Mouse (Mus musculus) neural tube, embryonic 13.5 days (tissue): ENCODE data around the gene Muc5ac. TPM values are rescaled to one million over a fixed set of nuclear protein-coding genes. Genes with fewer than 3 reads are reported as not detected.

Source experiments
- ATAC-seq: fragments of 200-750 bp; cut with Nextera tagmentation; 2 replicates; pipeline ENCODE4 v1.8.0; 2017; ENCODE audit warnings: low read depth, mild to moderate bottlenecking, moderate TSS enrichment, moderate library complexity
- H3K27ac ChIP-seq: fragments of 300-500 bp; sonication (generic); replicated peaks from 2 replicates; pipeline ENCODE4 v1.5.1; 2015; ENCODE audit warnings: moderate library complexity, mild to moderate bottlenecking, inconsistent platforms
- H3K27me3 ChIP-seq: fragments of 300-500 bp; sonication (generic); 2 replicates; pipeline ENCODE4 v1.6.1; 2015; ENCODE audit warnings: mild to moderate bottlenecking, inconsistent platforms
- H3K36me3 ChIP-seq: fragments of 300-500 bp; sonication (generic); 2 replicates; pipeline ENCODE4 v1.6.1; 2015; ENCODE audit warnings: mild to moderate bottlenecking, inconsistent platforms
- H3K4me1 ChIP-seq: fragments of 300-500 bp; sonication (generic); replicated peaks from 2 replicates; pipeline ENCODE4 v1.6.1; 2015; ENCODE audit warnings: inconsistent platforms
- H3K4me2 ChIP-seq: fragments of 300-500 bp; sonication (generic); 2 replicates; pipeline ENCODE4 v1.6.1; 2015; ENCODE audit warnings: inconsistent platforms, mild to moderate bottlenecking, moderate library complexity
- H3K4me3 ChIP-seq: fragments of 300-500 bp; sonication (generic); 2 replicates; pipeline ENCODE4 v1.5.1; 2015; ENCODE audit warnings: mild to moderate bottlenecking, inconsistent platforms
- H3K9ac ChIP-seq: fragments of 300-500 bp; sonication (generic); 2 replicates; pipeline ENCODE4 v1.6.1; 2015; ENCODE audit warnings: moderate library complexity, mild to moderate bottlenecking, inconsistent platforms
- H3K9me3 ChIP-seq: fragments of 300-500 bp; sonication (generic); 2 replicates; pipeline ENCODE4 v1.6.1; 2016; ENCODE audit warnings: inconsistent platforms
- WGBS: fragments of 180-500 bp; shearing (Covaris S2); methylation state at CpG from one replicate; pipeline ENCODE4 v1.1.7; 2015; 5-methylcytosine and 5-hydroxymethylcytosine counted together
- polyA plus RNA-seq: library from polyadenylated mRNA; unstranded; fragments of >200 nt; fragmentation: Nextera tagmentation; extraction: Ambion mirVana; gene quantifications from 2 replicates; pipeline ENCODE4 v1.2.1, GENCODE M21; 2015

The Muc5ac gene
- not detected in 2 replicates for polyA plus RNA-seq

DNA sequence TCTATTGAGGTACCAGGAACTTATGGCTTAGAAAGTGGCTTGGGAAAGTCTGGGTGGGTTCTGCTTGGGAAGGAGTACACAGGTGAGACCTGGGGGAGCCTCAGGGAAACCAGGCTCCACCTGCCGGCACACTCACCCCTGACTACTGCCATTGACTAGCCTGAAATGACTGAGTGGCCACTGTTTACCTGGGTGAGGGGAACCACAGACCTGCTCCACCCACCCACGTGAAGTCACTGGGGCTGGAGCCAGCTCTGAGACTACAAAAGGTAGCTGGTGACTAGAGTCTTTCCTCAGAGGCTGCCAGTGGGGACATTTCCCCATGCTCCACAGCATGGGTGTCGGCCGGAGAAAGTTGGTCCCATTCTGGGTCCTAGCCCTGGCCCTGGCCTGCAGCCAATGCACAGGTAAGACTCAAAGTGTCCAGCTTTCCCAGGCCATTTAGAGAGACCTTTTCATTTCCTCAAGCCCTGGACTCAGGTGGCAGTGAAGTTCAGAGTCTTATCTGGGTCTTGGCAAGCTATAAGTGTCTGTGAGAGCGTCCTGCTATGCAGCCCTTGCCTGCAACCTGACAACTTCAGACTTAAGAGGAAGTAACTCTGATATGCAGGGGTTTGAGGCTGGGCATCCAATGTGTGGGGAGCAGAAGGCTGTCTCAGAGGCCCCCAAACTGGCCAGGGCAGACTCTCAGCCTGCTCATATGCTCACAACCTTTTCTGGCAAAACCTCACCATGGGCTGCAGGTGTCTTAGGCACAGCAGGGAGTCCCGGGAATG, at the start of gene Muc5ac:
Gene Muc5ac (plus strand): TSS at position 296 of the 776 bp plus-strand sequence.
- 88% methylated on average over 6 of the region's 6 CpGs for WGBS
- Histone ChIP-seq H3K4me3 (no peak within 1 kb of the TSS), H3K27me3 (no peaks in the 10 kb centered on the region), H3K4me1 (no peaks in the 10 kb centered on the region), H3K27ac (no peak within 1 kb of the TSS), H3K4me2 (no peak within 1 kb of the TSS), H3K36me3 (no peaks in the 10 kb centered on the region), H3K9ac (no peak within 1 kb of the TSS), H3K9me3 (no peaks in the 10 kb centered on the region)
- no peak for ATAC-seq

DNA sequence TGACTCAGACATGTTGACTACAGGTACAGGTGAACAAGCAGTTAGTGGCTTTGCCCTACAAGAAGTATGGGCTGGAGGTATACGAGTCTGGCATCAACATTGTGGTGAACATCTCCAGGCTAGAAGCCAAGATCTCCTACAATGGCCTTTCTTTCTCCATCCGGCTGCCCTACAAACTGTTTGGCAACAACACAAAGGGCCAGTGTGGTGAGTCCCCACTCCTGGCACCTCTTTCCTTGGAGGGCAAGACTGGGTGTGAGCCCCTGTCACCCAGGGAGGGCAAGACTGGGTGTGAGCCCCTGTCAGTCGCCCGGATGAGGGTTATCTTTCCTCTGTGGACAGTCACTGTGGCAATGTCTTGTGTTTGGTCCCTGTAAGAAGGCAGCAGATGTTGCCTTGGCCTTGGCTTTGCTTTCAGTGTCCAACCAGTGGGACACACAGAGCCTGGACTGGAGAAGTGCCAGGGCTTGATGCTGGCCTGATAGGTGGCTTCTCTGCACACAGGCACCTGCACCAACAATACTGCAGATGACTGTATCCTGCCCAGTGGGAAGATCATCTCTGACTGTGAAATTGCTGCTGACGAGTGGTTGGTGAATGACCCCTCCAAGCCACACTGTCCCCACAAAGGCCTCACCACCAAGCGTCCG, 41.2 kb upstream of the Muc5ac start:
- H3K4me3 ChIP-seq = no peak overlapping the region
- no peak for ATAC-seq
- H3K4me2 ChIP-seq = no peak overlapping the region
- H3K9ac ChIP-seq = no peak overlapping the region
- no peak overlapping the region for H3K27ac ChIP-seq
- no peaks in the 10 kb centered on the region for H3K36me3 ChIP-seq
- 87% methylated on average over 7 of the region's 7 CpGs for WGBS
- no peaks in the 10 kb centered on the region for H3K27me3 ChIP-seq
- no peaks in the 10 kb centered on the region for H3K9me3 ChIP-seq
- no peaks in the 10 kb centered on the region for H3K4me1 ChIP-seq

DNA sequence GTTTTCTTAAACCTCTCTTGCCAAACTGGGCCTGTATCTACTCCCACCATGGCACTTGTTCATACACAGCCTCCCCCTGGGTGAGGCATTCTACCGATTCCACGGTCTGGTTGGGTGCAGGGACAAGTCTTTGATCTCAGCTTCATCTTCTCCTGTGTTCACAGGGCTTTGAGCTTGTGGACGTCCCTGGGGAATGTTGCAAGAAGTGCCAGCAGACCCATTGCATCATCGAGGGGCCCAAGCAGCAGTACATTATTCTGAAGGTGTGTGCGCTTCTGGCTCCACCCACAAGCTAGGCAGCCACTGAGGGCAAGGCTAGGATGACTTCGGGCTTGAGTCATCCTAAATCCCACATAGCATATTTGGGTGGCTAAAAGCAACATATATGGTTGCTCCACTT, 36.3 kb upstream of the Muc5ac start:
- Histone ChIP-seq H3K9ac (no peak overlapping the region), H3K4me1 (no peaks in the 10 kb centered on the region), H3K9me3 (no peaks in the 10 kb centered on the region), H3K4me3 (no peak overlapping the region), H3K36me3 (no peaks in the 10 kb centered on the region), H3K4me2 (no peak overlapping the region), H3K27me3 (no peaks in the 10 kb centered on the region), H3K27ac (no peak overlapping the region)
- no peak for ATAC-seq
- 85% methylated on average over 6 of the region's 6 CpGs for WGBS

- no peaks in the 10 kb centered on the region for H3K27me3 ChIP-seq
- WGBS = 54% methylated on average over 4 of the region's 4 CpGs
- H3K36me3 ChIP-seq = no peaks in the 10 kb centered on the region
- H3K4me2 ChIP-seq = no peak overlapping the region
- 0 out of 2 replicates have a peak, but pooled peaks have one; percentile 40 for ATAC-seq
- H3K9ac ChIP-seq = no peak overlapping the region
- H3K9me3 ChIP-seq = no peaks in the 10 kb centered on the region
- no peak overlapping the region for H3K27ac ChIP-seq
- H3K4me3 ChIP-seq = no peak overlapping the region
- no peaks in the 10 kb centered on the region for H3K4me1 ChIP-seq
Measured at GRCm38 (mm10) chr7:141755831-141756230, 32.9 kb upstream of the Muc5ac start.

GRCm38 (mm10) chr7:141758291-141758690, 30.5 kb upstream of the Muc5ac start:
- no peak overlapping the region for H3K4me3 ChIP-seq
- no peaks in the 10 kb centered on the region for H3K27me3 ChIP-seq
- no peak overlapping the region for H3K9ac ChIP-seq
- no peaks in the 10 kb centered on the region for H3K9me3 ChIP-seq
- H3K4me2 ChIP-seq = no peak overlapping the region
- no peak for ATAC-seq
- no peaks in the 10 kb centered on the region for H3K36me3 ChIP-seq
- no peak overlapping the region for H3K27ac ChIP-seq
- WGBS = 83% methylated on average over 4 of the region's 4 CpGs
- H3K4me1 ChIP-seq = no peaks in the 10 kb centered on the region

DNA sequence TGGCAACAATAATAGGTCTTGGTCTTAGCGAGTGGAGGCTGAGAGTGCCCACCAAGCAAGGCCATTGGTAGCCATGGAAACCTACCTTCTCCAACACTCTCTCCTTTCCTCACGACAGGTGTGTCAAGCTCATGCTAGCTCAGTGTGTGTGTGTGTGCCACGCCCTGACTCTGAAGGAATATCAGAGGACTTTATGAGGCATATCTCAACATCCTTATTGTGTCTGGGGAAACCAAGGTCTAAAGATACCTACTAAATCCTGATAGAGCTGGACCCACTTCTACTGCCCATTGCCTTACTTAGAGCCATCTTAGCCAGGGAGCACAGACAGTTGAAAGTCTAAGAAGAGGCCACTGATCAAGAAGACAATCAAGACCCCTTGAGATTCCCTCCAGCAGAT, 18.3 kb upstream of the Muc5ac start:
- Histone ChIP-seq H3K4me3 (no peak overlapping the region), H3K36me3 (no peaks in the 10 kb centered on the region), H3K4me2 (no peak overlapping the region), H3K4me1 (peaks cover 9% of the 10 kb centered on the region), H3K9ac (no peak overlapping the region), H3K27ac (no peak overlapping the region), H3K9me3 (no peaks in the 10 kb centered on the region), H3K27me3 (no peaks in the 10 kb centered on the region)
- no peak for ATAC-seq
- 89% methylated on average over 3 of the region's 3 CpGs for WGBS

- Histone ChIP-seq H3K4me2 (no peak overlapping the region), H3K4me1 (peaks cover 9% of the 10 kb centered on the region), H3K27ac (no peak overlapping the region), H3K9ac (no peak overlapping the region), H3K4me3 (no peak overlapping the region), H3K9me3 (no peaks in the 10 kb centered on the region), H3K36me3 (no peaks in the 10 kb centered on the region), H3K27me3 (no peaks in the 10 kb centered on the region)
- WGBS = 87% methylated on average over 8 of the region's 8 CpGs
- no peak for ATAC-seq
Measured at GRCm38 (mm10) chr7:141770988-141771387, 17.8 kb upstream of the Muc5ac start.

- H3K9ac ChIP-seq = no peak overlapping the region
- H3K4me3 ChIP-seq = no peak overlapping the region
- H3K36me3 ChIP-seq = no peaks in the 10 kb centered on the region
- peaks cover 9% of the 10 kb centered on the region for H3K4me1 ChIP-seq
- no peak overlapping the region for H3K4me2 ChIP-seq
- no peaks in the 10 kb centered on the region for H3K27me3 ChIP-seq
- 78% methylated on average over 1 of the region's 1 CpGs for WGBS
- no peaks in the 10 kb centered on the region for H3K9me3 ChIP-seq
- no peak overlapping the region for H3K27ac ChIP-seq
- ATAC-seq = no peak
Measured at GRCm38 (mm10) chr7:141772058-141772557, 16.7 kb upstream of the Muc5ac start.

- no peak for ATAC-seq
- 98% methylated on average over 2 of the region's 2 CpGs for WGBS
- H3K27me3 ChIP-seq = no peaks in the 10 kb centered on the region
Measured at GRCm38 (mm10) chr7:141774855-141775254, 13.9 kb upstream of the Muc5ac start.

GRCm38 (mm10) chr7:141776199-141776598, 12.6 kb upstream of the Muc5ac start:
- no peak for ATAC-seq
- H3K27me3 ChIP-seq = no peaks in the 10 kb centered on the region
- peaks cover 9% of the 10 kb centered on the region for H3K4me1 ChIP-seq
- WGBS = 88% methylated on average over 5 of the region's 5 CpGs
- no peaks in the 10 kb centered on the region for H3K9me3 ChIP-seq
- H3K4me2 ChIP-seq = no peak overlapping the region
- H3K9ac ChIP-seq = no peak overlapping the region
- no peak overlapping the region for H3K4me3 ChIP-seq
- no peaks in the 10 kb centered on the region for H3K36me3 ChIP-seq
- H3K27ac ChIP-seq = no peak overlapping the region

More at GRCm38 (mm10) chr7:141774855-141775254, 13.9 kb upstream of the Muc5ac start:
- Histone ChIP-seq H3K4me1 (peaks cover 9% of the 10 kb centered on the region), H3K36me3 (no peaks in the 10 kb centered on the region), H3K4me2 (no peak overlapping the region), H3K9me3 (no peaks in the 10 kb centered on the region), H3K27ac (no peak overlapping the region), H3K9ac (no peak overlapping the region), H3K4me3 (no peak overlapping the region)

DNA sequence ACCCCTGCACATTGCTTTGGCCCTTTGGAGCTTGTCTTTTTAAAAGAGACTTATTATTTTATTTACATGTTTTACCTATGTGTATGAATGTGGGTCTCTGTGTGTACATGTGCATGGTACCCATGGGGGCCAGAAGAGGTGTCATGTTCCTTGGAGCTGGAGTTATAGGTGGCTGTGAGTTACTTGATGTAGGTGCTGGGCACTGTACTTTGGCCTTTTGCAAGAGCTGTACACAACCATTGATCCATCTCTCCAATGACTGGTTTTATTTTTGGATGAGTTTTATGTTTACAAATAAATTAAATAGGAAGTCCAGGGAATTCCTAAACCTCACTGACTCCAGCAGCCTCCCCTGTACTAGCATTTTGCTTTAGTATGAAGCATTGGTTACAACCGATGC, 5.5 kb downstream of the Muc5ac start:
- no peak for ATAC-seq
- no peak overlapping the region for H3K9ac ChIP-seq
- H3K27me3 ChIP-seq = no peaks in the 10 kb centered on the region; the same call in 1 of the 2 replicates
- H3K4me2 ChIP-seq = no peak overlapping the region
- 90% methylated on average over 1 of the region's 1 CpGs for WGBS
- no peak overlapping the region for H3K27ac ChIP-seq
- no peaks in the 10 kb centered on the region for H3K36me3 ChIP-seq
- H3K4me3 ChIP-seq = no peak overlapping the region
- no peaks in the 10 kb centered on the region for H3K4me1 ChIP-seq
- 0 out of 2 replicates have a peak, but pooled peaks cover 4% of the 10 kb centered on the region for H3K9me3 ChIP-seq

DNA sequence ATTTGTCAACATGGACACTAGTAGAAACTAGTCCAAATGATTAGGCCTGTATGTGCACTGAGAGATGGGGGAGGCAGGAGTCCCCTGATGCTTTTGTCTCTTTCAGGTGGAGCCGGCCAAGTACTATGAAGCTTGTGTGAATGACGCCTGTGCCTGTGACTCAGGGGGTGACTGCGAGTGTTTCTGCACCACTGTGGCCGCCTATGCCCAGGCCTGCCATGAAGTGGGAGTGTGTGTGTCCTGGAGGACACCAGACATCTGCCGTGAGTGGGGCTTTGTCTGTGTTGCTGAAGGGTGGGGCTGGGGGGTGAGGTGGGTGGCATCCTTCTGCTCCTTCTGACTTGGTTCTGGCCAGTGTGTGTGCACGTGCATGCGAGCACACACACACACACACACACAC, 14.4 kb downstream of the Muc5ac start:
- H3K27me3 ChIP-seq = no peaks in the 10 kb centered on the region
- no peak overlapping the region for H3K4me2 ChIP-seq
- H3K9ac ChIP-seq = no peak overlapping the region
- H3K4me1 ChIP-seq = no peaks in the 10 kb centered on the region
- no peak for ATAC-seq
- H3K4me3 ChIP-seq = no peak overlapping the region
- no peak overlapping the region for H3K27ac ChIP-seq
- 94% methylated on average over 7 of the region's 7 CpGs for WGBS
- no peaks in the 10 kb centered on the region for H3K36me3 ChIP-seq
- no peaks in the 10 kb centered on the region for H3K9me3 ChIP-seq
